Mouse (Mus musculus) limb, embryonic 11.5 days (tissue): ENCODE measurements around the gene Nr6a1. TPM values are rescaled to one million over a fixed set of nuclear protein-coding genes. Genes with fewer than 3 reads are reported as not detected.

ENCODE experiments used
- ATAC-seq: fragments of 200-750 bp; cut with Nextera tagmentation; 2 replicates; pipeline ENCODE4 v1.8.0; 2017; ENCODE audit warnings: low read depth; ENCODE audit not compliant: insufficient number of reproducible peaks, low FRiP score, low TSS enrichment
- DNase-seq: peaks from one replicate; pipeline ENCODE4 v3.0.0-alpha.2; 2015; ENCODE audit warnings: low spot score
- H3K27ac ChIP-seq: fragments of 300-500 bp; sonication (generic); replicated peaks from 2 replicates; pipeline ENCODE4 v1.5.1; 2014; ENCODE audit warnings: low read depth, mild to moderate bottlenecking, low read length
- H3K27me3 ChIP-seq: fragments of 300-500 bp; sonication (generic); 2 replicates; pipeline ENCODE4 v1.6.1; 2014; ENCODE audit warnings: mild to moderate bottlenecking, low read length, mixed read lengths; ENCODE audit not compliant: control insufficient read depth, insufficient read depth
- H3K36me3 ChIP-seq: fragments of 300-500 bp; sonication (generic); 2 replicates; pipeline ENCODE4 v1.6.1; 2014; ENCODE audit warnings: mild to moderate bottlenecking, low read length, moderate library complexity, mixed read lengths; ENCODE audit not compliant: control insufficient read depth, insufficient read depth
- H3K4me1 ChIP-seq: fragments of 300-500 bp; sonication (generic); 2 replicates; pipeline ENCODE4 v1.6.1; 2014; ENCODE audit warnings: low read length, mixed read lengths; ENCODE audit not compliant: control insufficient read depth, insufficient read depth
- H3K4me2 ChIP-seq: fragments of 300-500 bp; sonication (generic); 2 replicates; pipeline ENCODE4 v1.6.1; 2014; ENCODE audit warnings: low read depth, mild to moderate bottlenecking, moderate library complexity; ENCODE audit not compliant: severe bottlenecking
- H3K4me3 ChIP-seq: fragments of 300-500 bp; sonication (generic); 2 replicates; pipeline ENCODE4 v1.5.1; 2014; ENCODE audit warnings: low read depth, low read length
- H3K9ac ChIP-seq: fragments of 300-500 bp; sonication (generic); 2 replicates; pipeline ENCODE4 v1.6.1; 2014; ENCODE audit warnings: mild to moderate bottlenecking, low read length
- H3K9me3 ChIP-seq: fragments of 300-500 bp; sonication (generic); 2 replicates; pipeline ENCODE4 v1.6.1; 2016; ENCODE audit warnings: low read length; ENCODE audit not compliant: control insufficient read depth
- WGBS: fragments of 180-500 bp; shearing (Covaris S2); extraction: QIAGEN DNeasy Blood & Tissue Kit; methylation state at CpG from one replicate; pipeline ENCODE4 v1.1.7; 2014; 5-methylcytosine and 5-hydroxymethylcytosine counted together
- polyA plus RNA-seq: library from polyadenylated mRNA; unstranded; fragments of >200 nt; fragmentation: Nextera tagmentation; extraction: Ambion mirVana; gene quantifications from 2 replicates; pipeline ENCODE4 v1.2.1, GENCODE M21; 2014

The Nr6a1 gene
- polyA plus RNA-seq, 1 experiment from 2014 or later: 1.3 TPM

DNA sequence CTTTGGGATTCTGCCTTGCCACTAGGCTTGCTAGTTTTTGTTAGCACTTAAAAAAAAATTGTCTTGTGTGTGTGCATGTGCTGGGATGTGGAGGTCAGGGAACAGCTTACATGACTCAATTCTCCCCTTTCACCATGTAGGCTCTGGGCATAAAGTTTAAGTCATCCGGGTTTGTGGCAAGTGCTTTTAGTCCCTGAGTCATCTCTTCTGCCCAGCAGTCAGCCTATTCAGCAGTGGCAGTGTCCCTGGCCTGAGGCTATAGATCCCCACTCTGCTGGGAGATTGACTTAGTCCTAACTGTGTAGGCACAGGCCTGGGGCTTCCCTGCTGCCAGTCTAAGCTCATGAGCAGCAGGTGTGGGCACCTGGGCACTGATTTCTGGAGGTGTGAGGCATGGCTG lies 237.6 kb downstream of the Nr6a1 start:
- H3K4me1 ChIP-seq: 0 out of 2 replicates have a peak, but pooled peaks cover 3% of the 10 kb centered on the region
- no peak for ATAC-seq
- WGBS: 72% methylated on average over 1 of the region's 1 CpGs
- H3K4me2 ChIP-seq: no peak overlapping the region
- no peaks in the 10 kb centered on the region for H3K36me3 ChIP-seq
- H3K9ac ChIP-seq: no peak overlapping the region
- no peaks in the 10 kb centered on the region for H3K27me3 ChIP-seq
- H3K27ac ChIP-seq: no peak overlapping the region
- H3K9me3 ChIP-seq: no peaks in the 10 kb centered on the region
- no peak overlapping the region for H3K4me3 ChIP-seq
- no peak for DNase-seq

DNA sequence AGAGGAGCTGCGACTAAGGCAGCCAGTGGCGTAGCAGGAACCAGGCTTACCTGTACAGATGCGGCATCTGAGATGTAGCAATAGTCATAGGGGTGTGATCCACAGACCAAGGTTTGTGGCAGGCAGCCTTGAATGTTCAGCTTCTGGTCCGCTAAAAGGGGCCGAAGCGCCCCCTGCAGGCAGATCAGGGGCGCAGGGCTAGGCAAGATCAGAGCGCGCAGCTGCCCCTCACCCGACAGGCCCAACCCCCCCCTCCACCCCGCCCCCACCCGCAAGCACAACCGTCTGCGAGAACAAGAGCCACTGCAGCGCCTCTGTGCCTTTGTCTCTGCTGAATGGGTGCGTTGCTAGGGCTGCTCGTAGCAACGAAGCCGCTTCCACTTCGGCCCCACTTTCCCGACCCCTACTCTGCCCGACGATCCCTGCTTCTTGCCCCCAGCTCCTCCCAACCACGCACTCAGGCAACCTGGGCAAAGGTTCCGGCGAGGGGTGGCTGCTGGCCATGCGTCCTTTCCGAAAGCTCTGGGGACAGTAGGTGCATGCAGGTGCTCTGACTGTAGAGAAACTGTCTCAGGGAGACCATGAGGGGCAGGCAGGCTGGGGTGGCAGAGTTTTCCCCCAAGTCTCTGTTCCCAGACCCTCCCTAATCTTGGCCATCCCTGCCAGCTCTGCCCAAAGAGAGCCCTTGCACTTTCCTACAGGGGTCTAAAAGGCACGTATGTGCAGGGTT lies 238.5 kb downstream of the Nr6a1 start:
- Histone ChIP-seq H3K27ac (no peak overlapping the region), H3K9ac (peak overlapping the region; percentile 62), H3K4me3 (peak overlapping the region; percentile 27), H3K9me3 (no peaks in the 10 kb centered on the region), H3K36me3 (no peaks in the 10 kb centered on the region), H3K27me3 (no peaks in the 10 kb centered on the region), H3K4me2 (peak overlapping the region; percentile 67), H3K4me1 (0 out of 2 replicates have a peak, but pooled peaks cover 3% of the 10 kb centered on the region)
- ATAC-seq (peak; percentile 52; the same call in 1 of the 2 replicates), DNase-seq (peak; percentile 82)
- 4% methylated on average over 29 of the region's 29 CpGs for WGBS

DNA sequence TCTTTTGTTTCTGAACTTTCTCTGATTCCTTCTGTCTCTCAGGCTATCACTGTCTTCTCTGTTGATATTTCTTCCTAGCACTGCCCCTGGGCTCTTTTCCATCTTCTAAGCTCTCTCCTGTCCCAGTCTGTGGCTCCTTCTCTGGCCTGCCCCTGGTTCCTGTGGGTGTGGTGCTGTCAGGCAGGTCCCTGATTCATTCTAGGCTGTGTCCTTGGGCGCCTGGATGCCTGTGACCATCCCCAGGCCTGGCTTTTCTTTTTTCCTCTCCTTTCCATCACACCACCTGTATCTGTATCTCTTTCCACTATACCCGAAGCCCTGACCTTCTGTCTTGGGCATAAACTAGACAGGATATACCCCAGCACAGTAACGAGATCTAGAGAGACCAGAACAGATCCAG lies 241.7 kb downstream of the Nr6a1 start:
- no peaks in the 10 kb centered on the region for H3K27me3 ChIP-seq
- WGBS: 63% methylated on average over 3 of the region's 3 CpGs

DNA sequence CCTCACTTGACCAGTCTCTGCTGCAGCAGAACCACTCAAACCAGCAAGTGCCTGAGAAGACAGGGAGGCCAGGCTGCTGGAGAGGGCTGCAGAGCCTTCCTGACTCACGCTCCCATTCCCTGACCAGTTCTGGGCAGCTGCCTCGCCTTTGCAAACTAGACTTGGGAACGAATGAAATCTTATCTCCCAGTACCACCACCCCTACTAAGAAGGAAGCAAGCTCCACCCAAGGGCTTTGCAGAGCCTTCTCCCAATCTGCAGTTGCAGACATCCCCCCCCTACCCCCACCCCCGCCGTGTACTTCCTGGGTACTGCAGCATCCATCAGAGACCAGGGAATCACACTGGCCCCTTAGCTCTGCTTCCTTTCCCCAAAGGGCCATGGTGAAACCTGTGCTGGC lies 244.4 kb downstream of the Nr6a1 start:
- no peaks in the 10 kb centered on the region for H3K4me1 ChIP-seq
- H3K9ac ChIP-seq: no peak overlapping the region
- H3K4me3 ChIP-seq: no peak overlapping the region
- ATAC-seq: no peak
- 80% methylated on average over 5 of the region's 5 CpGs for WGBS
- no peak overlapping the region for H3K27ac ChIP-seq
- no peaks in the 10 kb centered on the region for H3K27me3 ChIP-seq
- no peaks in the 10 kb centered on the region for H3K9me3 ChIP-seq
- H3K4me2 ChIP-seq: no peak overlapping the region
- H3K36me3 ChIP-seq: no peaks in the 10 kb centered on the region
- no peak for DNase-seq

More for the DNA sequence above, 241.7 kb downstream of the Nr6a1 start:
- Histone ChIP-seq H3K9me3 (no peaks in the 10 kb centered on the region), H3K4me2 (no peak overlapping the region), H3K4me3 (no peak overlapping the region), H3K27ac (no peak overlapping the region), H3K9ac (no peak overlapping the region), H3K36me3 (no peaks in the 10 kb centered on the region), H3K4me1 (0 out of 2 replicates have a peak, but pooled peaks cover 3% of the 10 kb centered on the region)
- DNase-seq (no peak), ATAC-seq (no peak)

DNA sequence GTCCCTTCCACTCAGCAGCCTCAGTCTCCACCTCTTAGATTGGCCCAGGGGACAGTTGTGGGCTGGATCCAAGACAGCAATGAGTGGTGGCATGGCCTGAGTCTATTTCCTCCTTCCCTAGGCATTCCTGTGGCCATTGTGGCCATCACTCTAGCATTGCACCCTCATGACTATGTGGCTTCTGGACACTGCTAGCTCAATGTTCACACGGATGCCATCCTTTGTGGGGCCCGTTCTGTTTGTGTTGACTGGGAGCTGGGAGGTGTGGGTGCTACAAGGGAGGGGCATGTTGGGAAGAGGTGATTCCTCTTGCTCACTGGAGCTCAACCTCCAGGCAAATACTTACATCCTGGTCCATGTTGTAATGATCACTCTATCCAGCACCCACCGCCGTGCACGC lies 245.3 kb downstream of the Nr6a1 start:
- H3K4me1 ChIP-seq: no peaks in the 10 kb centered on the region
- ATAC-seq (no peak), DNase-seq (no peak)
- H3K9ac ChIP-seq: no peak overlapping the region
- no peaks in the 10 kb centered on the region for H3K27me3 ChIP-seq
- 89% methylated on average over 5 of the region's 5 CpGs for WGBS
- H3K36me3 ChIP-seq: no peaks in the 10 kb centered on the region
- H3K4me3 ChIP-seq: no peak overlapping the region
- no peak overlapping the region for H3K4me2 ChIP-seq
- no peaks in the 10 kb centered on the region for H3K9me3 ChIP-seq
- no peak overlapping the region for H3K27ac ChIP-seq

DNA sequence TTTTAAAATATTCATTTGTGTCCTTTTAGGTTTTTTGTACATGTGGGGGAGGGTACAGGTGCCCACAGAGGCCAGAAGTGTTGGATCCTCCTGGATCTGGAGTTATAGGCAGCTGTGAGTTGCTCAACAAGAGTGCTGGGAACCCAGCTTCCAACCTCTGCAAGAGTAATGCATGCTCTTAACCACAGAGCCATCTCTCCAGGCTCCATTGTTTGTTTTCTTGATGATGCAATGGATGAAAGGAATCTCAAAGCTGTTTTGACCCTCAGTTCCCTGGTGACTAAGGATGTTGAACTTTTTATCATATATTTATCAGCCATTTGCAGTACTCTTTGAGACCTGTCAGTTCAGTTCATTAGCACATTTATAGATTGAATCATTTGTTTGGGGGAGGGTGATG lies 248.5 kb downstream of the Nr6a1 start:
- H3K27me3 ChIP-seq: no peaks in the 10 kb centered on the region
- H3K4me2 ChIP-seq: no peak overlapping the region
- no peak overlapping the region for H3K4me3 ChIP-seq
- H3K9ac ChIP-seq: no peak overlapping the region
- ATAC-seq (no peak), DNase-seq (no peak)
- no peaks in the 10 kb centered on the region for H3K4me1 ChIP-seq
- no peaks in the 10 kb centered on the region for H3K9me3 ChIP-seq
- H3K27ac ChIP-seq: no peak overlapping the region
- no peaks in the 10 kb centered on the region for H3K36me3 ChIP-seq

DNA sequence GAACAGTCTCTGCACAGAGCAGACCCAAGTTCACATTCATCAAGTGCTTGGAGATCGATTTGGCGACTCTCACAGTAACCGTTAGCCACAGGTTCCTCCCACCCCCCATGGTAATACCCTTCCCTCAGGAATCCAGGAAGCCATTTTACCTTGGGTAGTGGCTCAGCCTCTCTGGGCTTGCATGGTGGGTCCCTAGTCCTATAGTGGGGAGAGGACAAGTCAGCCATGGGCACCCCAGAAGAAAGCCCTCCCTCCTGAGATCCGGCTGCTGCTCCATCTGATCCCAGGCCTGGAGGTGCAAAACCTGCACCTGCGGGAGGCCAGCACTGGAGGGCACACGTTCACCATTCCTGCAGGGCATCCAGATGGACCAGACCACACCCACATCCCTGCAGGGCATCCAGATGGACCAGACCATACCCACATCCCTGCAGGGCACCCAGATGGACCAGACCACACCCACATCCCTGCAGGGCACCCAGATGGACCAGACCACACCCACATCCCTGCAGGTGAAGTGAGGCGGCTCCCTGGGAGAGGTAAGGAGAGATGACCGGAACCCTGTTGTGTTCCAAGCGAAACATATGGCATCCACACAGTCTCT lies 252.0 kb downstream of the Nr6a1 start:
- WGBS: 56% methylated on average over 9 of the region's 9 CpGs
- no peaks in the 10 kb centered on the region for H3K4me1 ChIP-seq
- no peak overlapping the region for H3K9ac ChIP-seq
- H3K9me3 ChIP-seq: no peaks in the 10 kb centered on the region
- ATAC-seq (no peak), DNase-seq (peak; percentile 41)
- no peak overlapping the region for H3K4me2 ChIP-seq
- H3K4me3 ChIP-seq: no peak overlapping the region
- no peaks in the 10 kb centered on the region for H3K36me3 ChIP-seq
- no peak overlapping the region for H3K27ac ChIP-seq
- no peaks in the 10 kb centered on the region for H3K27me3 ChIP-seq
